ENCODE assay signal across 15 mouse cellular contexts in genomic region chr1:166800953-166801603, GRCm38 (mm10).
A peak's percentile ranks its signal among the peaks of the same experiment; 100 is the strongest.
DNase-seq lines count a peak whose midpoint lies in the region; ATAC-seq lines count a peak whose summit lies in the region.
"Had no signal": no experiment of that assay in that cellular context is flagged by ENCODE, and none has a peak within 500 bp of the region (broad histone marks: within the 10 kb centered on the region; RNA-seq: fewer than 3 reads in every experiment).

No protein-coding gene starts in this region.

- H3K9me3 ChIP-seq in midbrain, embryonic 14.5 days (ENCODE audit: control insufficient read depth, low read length), result no peaks in the 10 kb centered on the region
- H3K9me3 ChIP-seq in midbrain, embryonic 10.5 days (replicated peaks), result no peaks in the 10 kb centered on the region
- no peaks in the 10 kb centered on the region for H3K9me3 ChIP-seq in forebrain, embryonic 11.5 days (ENCODE audit: control insufficient read depth, low read length)
- H3K9me3 ChIP-seq: heart, embryonic 12.5 days; kidney, embryonic 15.5 days; limb, embryonic 15.5 days had no signal

- H3K4me3 ChIP-seq in midbrain, embryonic 14.5 days (replicated peaks; ENCODE audit: low read depth, low read length), result no peak overlapping the region
- no peak overlapping the region for H3K4me3 ChIP-seq in midbrain, embryonic 10.5 days
- H3K4me3 ChIP-seq in forebrain, embryonic 11.5 days (ENCODE audit: low read depth, low read length), result no peak overlapping the region
- H3K4me3 ChIP-seq: heart, embryonic 12.5 days; kidney, embryonic 15.5 days; layer of hippocampus, adult 2 months; limb, embryonic 15.5 days had no signal

- 83% methylated on average over 11 of the region's 11 CpGs for WGBS in midbrain, embryonic 14.5 days
- WGBS in midbrain, embryonic 10.5 days, result 87% methylated on average over 11 of the region's 11 CpGs
- 79% methylated on average over 11 of the region's 11 CpGs for WGBS in forebrain, embryonic 11.5 days

- no peak overlapping the region for H3K4me2 ChIP-seq in midbrain, embryonic 14.5 days (ENCODE audit: low read length)
- no peak overlapping the region for H3K4me2 ChIP-seq in forebrain, embryonic 11.5 days (ENCODE audit: low read depth, low read length, severe bottlenecking)
- H3K4me2 ChIP-seq: heart, embryonic 12.5 days; kidney, embryonic 15.5 days; limb, embryonic 15.5 days had no signal

- no peaks in the 10 kb centered on the region for H3K27me3 ChIP-seq in midbrain, embryonic 14.5 days (ENCODE audit: control insufficient read depth, insufficient read depth, low read length)
- H3K27me3 ChIP-seq in midbrain, embryonic 10.5 days (ENCODE audit: low read depth, poor library complexity, severe bottlenecking), result no peaks in the 10 kb centered on the region
- no peaks in the 10 kb centered on the region for H3K27me3 ChIP-seq in forebrain, embryonic 11.5 days (ENCODE audit: control insufficient read depth, insufficient read depth, low read length)
- H3K27me3 ChIP-seq: heart, embryonic 12.5 days; kidney, embryonic 15.5 days; limb, embryonic 15.5 days had no signal

- no peak for ATAC-seq in midbrain, embryonic 14.5 days (ENCODE audit: low FRiP score, low TSS enrichment)
- ATAC-seq in forebrain, embryonic 11.5 days (replicated peaks; ENCODE audit: low FRiP score), result no peak

- H3K9ac ChIP-seq in midbrain, embryonic 14.5 days (replicated peaks; ENCODE audit: low read length), result no peak overlapping the region
- no peak overlapping the region for H3K9ac ChIP-seq in forebrain, embryonic 11.5 days (ENCODE audit: low read length)
- H3K9ac ChIP-seq: heart, embryonic 12.5 days; kidney, embryonic 15.5 days; limb, embryonic 15.5 days had no signal

- H3K27ac ChIP-seq in midbrain, embryonic 14.5 days (replicated peaks; ENCODE audit: low read depth, low read length), result no peak overlapping the region
- H3K27ac ChIP-seq in midbrain, embryonic 10.5 days (replicated peaks), result no peak overlapping the region
- no peak overlapping the region for H3K27ac ChIP-seq in forebrain, embryonic 11.5 days (ENCODE audit: low read depth, low read length)
- H3K27ac ChIP-seq: kidney, embryonic 15.5 days; layer of hippocampus, adult 2 months; limb, embryonic 15.5 days had no signal

- H3K36me3 ChIP-seq in midbrain, embryonic 14.5 days (ENCODE audit: control insufficient read depth, insufficient read depth, low read length), result no peaks in the 10 kb centered on the region
- no peaks in the 10 kb centered on the region for H3K36me3 ChIP-seq in midbrain, embryonic 10.5 days
- H3K36me3 ChIP-seq in forebrain, embryonic 11.5 days (ENCODE audit: control insufficient read depth, insufficient read depth, low read length), result no peaks in the 10 kb centered on the region
- H3K36me3 ChIP-seq: heart, embryonic 12.5 days; kidney, embryonic 15.5 days; limb, embryonic 15.5 days had no signal

- no peaks in the 10 kb centered on the region for H3K4me1 ChIP-seq in midbrain, embryonic 14.5 days (ENCODE audit: control insufficient read depth, insufficient read depth, low read length)
- H3K4me1 ChIP-seq in midbrain, embryonic 10.5 days, result peaks cover 8% of the 10 kb centered on the region
- no peaks in the 10 kb centered on the region for H3K4me1 ChIP-seq in forebrain, embryonic 11.5 days (replicated peaks; ENCODE audit: control insufficient read depth, insufficient read depth, low read length)
- H3K4me1 ChIP-seq: limb, embryonic 15.5 days had no signal

- peak; percentile 32 for DNase-seq in adrenal gland, postnatal 10 days
- DNase-seq in adrenal gland, postnatal 4 days (ENCODE audit: low spot score in 2 of 2), result no peak
- DNase-seq in midbrain, embryonic 14.5 days, result peak; percentile 9
- no peak for DNase-seq in midbrain, embryonic 10.5 days (ENCODE audit: low spot score)
- DNase-seq in cerebellum, adult 9-10 months, result peak; percentile 96
- DNase-seq in retina, postnatal 1 day, result peak; percentile 53
- DNase-seq in right cerebral cortex, postnatal 4 days, result no peak
- no peak for DNase-seq in forebrain, embryonic 11.5 days (ENCODE audit: low spot score)
- DNase-seq: lung, adult 18-20 months; spleen, adult 18-20 months; thymus, postnatal 25 days had no signal

Comparison
In these comparisons a context has a peak if more than half of its experiments do, and no peak if none do; other contexts are left out.
1. DNase-seq: peak in adrenal gland, postnatal 10 days (single experiment), midbrain, embryonic 14.5 days (single experiment), cerebellum, adult 9-10 months (single experiment) and retina, postnatal 1 day (single experiment); none in adrenal gland, postnatal 4 days (0 of 2), midbrain, embryonic 10.5 days (single experiment), right cerebral cortex, postnatal 4 days (single experiment) and forebrain, embryonic 11.5 days (single experiment).